ENCODE assay signal across 9 mouse cellular contexts in the genomic region with DNA sequence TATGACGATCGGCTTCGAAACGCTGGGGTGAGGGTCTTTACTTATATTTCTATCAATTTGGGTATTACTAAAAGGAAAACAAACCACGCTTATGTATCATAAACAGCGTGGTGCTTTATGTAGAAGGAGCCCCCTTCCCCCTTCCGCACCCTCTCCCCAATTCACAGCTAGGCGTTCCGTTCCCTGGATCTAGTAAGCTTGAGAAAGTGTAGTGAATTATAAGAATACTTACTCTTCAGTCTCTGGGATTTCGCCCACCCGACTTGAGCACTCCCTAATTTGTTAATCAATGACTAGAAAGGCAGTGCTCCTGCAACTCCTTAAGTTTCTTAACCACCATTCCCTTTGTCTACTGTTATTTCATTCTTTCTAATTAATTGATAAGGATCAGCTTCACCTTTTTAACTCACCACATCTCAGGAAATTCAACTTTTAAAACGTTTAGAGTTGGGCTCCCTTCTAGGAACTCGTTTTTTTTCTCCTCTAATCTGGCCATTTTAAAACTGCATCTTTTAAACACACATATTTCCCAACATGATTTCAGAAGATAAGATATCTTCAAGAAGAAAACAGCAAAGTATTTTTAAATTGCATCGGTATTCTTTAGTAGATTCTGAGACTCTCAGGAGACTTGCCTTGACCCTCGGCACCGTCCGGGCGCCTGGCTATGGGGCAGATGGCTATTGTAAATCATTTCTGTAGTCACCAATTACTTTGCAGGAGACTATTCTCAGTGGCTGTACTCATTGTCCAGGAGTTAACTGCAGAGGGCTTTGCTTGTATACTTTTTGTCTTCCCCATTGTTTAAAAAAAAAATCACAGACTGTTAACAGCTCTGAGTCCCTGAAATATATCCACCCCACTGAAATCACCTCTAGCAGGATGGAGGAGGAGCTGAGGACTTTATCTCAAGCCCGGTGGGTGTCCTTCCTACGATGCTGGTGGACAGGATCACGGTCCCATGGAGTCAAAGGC. TPM values are rescaled to one million over a fixed set of nuclear protein-coding genes. Genes with fewer than 3 reads are reported as not detected.
DNase-seq lines count a peak whose midpoint lies in the region; ATAC-seq and TF ChIP-seq lines count a peak whose summit lies in the region.
"Had no signal": no experiment of that assay in that cellular context is flagged by ENCODE, and none has a peak within 500 bp of the region (broad histone marks: within the 10 kb centered on the region; RNA-seq: fewer than 3 reads in every experiment).

No protein-coding gene starts in this region.

- no peak for ATAC-seq in heart, embryonic 16.5 days (replicated peaks; ENCODE audit: extremely low read depth, insufficient read depth, low FRiP score)
- ATAC-seq in liver, embryonic 16.5 days (ENCODE audit: low read depth), result no peak

- peak; percentile 10 for DNase-seq in NIH3T3 (ENCODE audit: low read depth)
- no peak for DNase-seq in adrenal gland, adult 8-10 months
- DNase-seq in c-Kit-positive CD71-positive TER-119-positive erythroid progenitor cells, embryonic 14.5 days (ENCODE audit: low spot score), result no peak
- no peak for DNase-seq in ovary, postnatal 10 days (ENCODE audit: low spot score)
- no peak for DNase-seq in thymus, postnatal 0 days (ENCODE audit: low spot score)

- H3K9me3 ChIP-seq in E14TG2a.4 (ENCODE audit: low read length), result peaks cover 5% of the 10 kb centered on the region
- H3K9me3 ChIP-seq in heart, embryonic 16.5 days (replicated peaks; ENCODE audit: control insufficient read depth, low read length), result no peaks in the 10 kb centered on the region
- H3K9me3 ChIP-seq in liver, embryonic 16.5 days (replicated peaks; ENCODE audit: control insufficient read depth, low read length), result no peaks in the 10 kb centered on the region

- peaks cover 14% of the 10 kb centered on the region for H3K4me1 ChIP-seq in E14TG2a.4 (replicated peaks; ENCODE audit: low read depth, low read length)
- peaks cover 6% of the 10 kb centered on the region; the same call in 1 of the 2 replicates for H3K4me1 ChIP-seq in heart, embryonic 16.5 days (ENCODE audit: control insufficient read depth, insufficient read depth, low read length)
- no peaks in the 10 kb centered on the region; the same call in 1 of the 2 replicates for H3K4me1 ChIP-seq in liver, embryonic 16.5 days (ENCODE audit: control insufficient read depth, low read depth, low read length)

- H3K9ac ChIP-seq in heart, embryonic 16.5 days (ENCODE audit: low read length), result peak overlapping the region; percentile 80
- no peak overlapping the region for H3K9ac ChIP-seq in liver, embryonic 16.5 days (ENCODE audit: low read depth, low read length)

- H3K4me3 ChIP-seq in E14TG2a.4 (replicated peaks; ENCODE audit: low read length), result peak overlapping the region; percentile 85
- H3K4me3 ChIP-seq in heart, embryonic 16.5 days (ENCODE audit: low read length), result peak overlapping the region; percentile 78
- H3K4me3 ChIP-seq in liver, embryonic 16.5 days (ENCODE audit: low read depth, low read length), result peak overlapping the region; percentile 61
- H3K4me3 ChIP-seq: megakaryocyte, embryonic 14.5 days had no signal

- peak overlapping the region; percentile 100 for H3K4me2 ChIP-seq in heart, embryonic 16.5 days (ENCODE audit: low read depth, low read length)
- H3K4me2 ChIP-seq in liver, embryonic 16.5 days (ENCODE audit: low read depth, low read length), result peak overlapping the region; percentile 61

- H3K27me3 ChIP-seq in E14TG2a.4 (ENCODE audit: insufficient read depth, low read length), result peaks cover 47% of the 10 kb centered on the region
- H3K27me3 ChIP-seq in heart, embryonic 16.5 days (ENCODE audit: control insufficient read depth, insufficient read depth, low read length), result peaks cover 3% of the 10 kb centered on the region
- peaks cover 21% of the 10 kb centered on the region for H3K27me3 ChIP-seq in liver, embryonic 16.5 days (ENCODE audit: control insufficient read depth, insufficient read depth, low read depth, low read length)

- H3K27ac ChIP-seq in heart, embryonic 16.5 days (ENCODE audit: low read length), result peak overlapping the region; percentile 27; the same call in 1 of the 2 replicates
- no peak overlapping the region for H3K27ac ChIP-seq in liver, embryonic 16.5 days (ENCODE audit: low read length)

- H3K36me3 ChIP-seq in E14TG2a.4 (ENCODE audit: insufficient read depth, low read length), result no peaks in the 10 kb centered on the region
- no peaks in the 10 kb centered on the region for H3K36me3 ChIP-seq in heart, embryonic 16.5 days (ENCODE audit: control insufficient read depth, insufficient read depth)
- H3K36me3 ChIP-seq in liver, embryonic 16.5 days (ENCODE audit: control insufficient read depth, insufficient read depth), result no peaks in the 10 kb centered on the region

- TF ChIP-seq CTCF in E14TG2a.4 (conservative IDR thresholded peaks at IDR 0.05; ENCODE audit: low read length), result no peak

- 7% methylated on average over 21 of the region's 21 CpGs for WGBS in heart, embryonic 16.5 days
- 4% methylated on average over 21 of the region's 21 CpGs for WGBS in liver, embryonic 16.5 days (ENCODE audit: insufficient replicate concordance)

RNA-seq across cellular contexts. Expression of a gene that starts 2.5 kb away (rescaled TPM):
- 15.8 and 19.4 TPM in 2 replicates for polyA plus RNA-seq in heart, embryonic 16.5 days (2015; fragmentation: Nextera tagmentation; extraction: Ambion mirVana)
- 4.0 and 4.4 TPM in 2 replicates for polyA plus RNA-seq in liver, embryonic 16.5 days (2015; fragmentation: Nextera tagmentation; extraction: Ambion mirVana)
- 10 to 100 TPM; 12.2 to 13.8 (median 13.0) TPM for total RNA-seq in adrenal gland, adult 8-10 months (2022)
- 2.3 and 2.8 TPM in 2 replicates for polyA plus RNA-seq in thymus, postnatal 0 days (2015; fragmentation: Nextera tagmentation; extraction: Ambion mirVana)
